Mouse (Mus musculus) NIH3T3 (cell line): ENCODE measurements around the gene Cblb.

ENCODE experiments used
- DNase-seq: peaks from one replicate; pipeline ENCODE4 v3.0.0-alpha.2; 2012; ENCODE audit warnings: low read depth

Cblb gene

DNA sequence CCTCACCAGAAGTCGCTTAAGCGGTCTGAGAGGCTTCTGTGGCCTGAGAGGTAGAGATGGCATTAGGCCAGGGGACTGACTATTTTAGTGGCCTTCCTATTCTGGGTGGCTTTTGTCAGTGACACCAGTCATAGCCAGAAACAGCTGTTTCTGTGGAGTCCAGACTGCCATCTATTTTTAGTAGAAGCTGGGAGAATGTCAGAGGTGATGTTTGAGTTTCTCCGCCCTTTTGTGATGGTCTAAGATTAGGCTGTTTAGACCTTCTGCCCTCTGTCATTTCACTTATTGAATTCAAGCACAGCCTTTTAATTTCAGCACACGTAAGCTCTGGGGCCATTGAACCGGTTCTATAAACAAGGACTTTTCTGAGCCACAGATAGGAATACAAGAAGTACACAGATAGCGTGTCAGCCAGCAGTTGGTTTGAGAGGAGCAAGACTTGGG lies 40.8 kb downstream of the Cblb start:
- DNase-seq: no peak

DNA sequence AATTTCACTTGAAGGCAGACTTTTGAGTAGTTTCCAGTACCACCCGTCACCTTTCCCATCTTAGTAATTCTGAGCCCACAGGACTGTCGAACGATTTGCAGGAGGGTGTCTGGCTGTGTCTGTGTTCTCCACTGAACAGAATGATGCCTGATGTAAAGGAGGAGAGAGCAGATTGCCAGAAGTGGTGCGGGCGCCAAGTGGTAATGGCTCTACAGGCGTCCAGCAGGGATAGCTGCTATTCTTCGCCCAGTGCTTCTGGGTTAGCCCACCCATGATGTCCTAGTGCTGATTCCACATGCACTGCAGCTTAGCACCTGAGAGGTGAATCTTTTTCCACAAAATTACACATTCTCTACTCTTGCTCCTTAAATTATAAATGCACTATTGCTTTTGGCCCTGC lies 45.6 kb downstream of the Cblb start:
- no peak for DNase-seq

GRCm38 (mm10) chr16:52077901-52078300 lies 46.9 kb downstream of the Cblb start:
- DNase-seq: no peak

DNA sequence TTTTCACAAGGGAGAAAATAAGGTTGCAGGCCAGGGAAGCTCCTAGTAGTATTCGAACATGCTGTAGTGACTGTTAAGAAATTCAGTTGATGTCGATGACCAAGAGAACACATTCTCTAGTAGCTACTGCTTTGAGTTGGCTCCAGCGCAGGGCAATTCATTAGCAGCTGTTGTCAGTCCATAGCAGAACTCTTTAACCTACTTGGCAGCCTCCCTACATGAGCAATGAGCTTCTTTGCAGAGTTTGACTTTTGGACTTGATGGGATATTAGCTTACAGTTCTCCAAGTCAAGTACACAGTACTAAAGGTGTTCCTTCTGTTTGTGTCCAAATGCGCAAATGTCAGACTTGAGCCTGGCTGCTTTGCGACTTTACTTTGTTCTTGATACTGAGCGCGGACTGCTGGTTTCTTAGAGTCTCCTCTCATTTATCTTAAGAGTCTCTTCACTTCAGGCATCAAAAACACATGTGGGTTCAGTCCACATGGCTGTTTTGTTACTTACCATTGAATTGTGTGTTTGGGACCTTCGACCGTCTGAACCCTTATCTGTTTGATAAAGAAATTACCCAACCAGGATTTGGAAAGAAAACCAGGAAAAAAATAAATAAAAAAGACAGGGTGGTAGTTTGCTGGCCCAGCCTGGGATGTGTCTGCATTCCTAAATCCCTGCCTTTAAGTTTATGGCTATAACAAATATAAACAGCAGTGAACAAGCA lies 47.9 kb downstream of the Cblb start:
- DNase-seq: peak; percentile 69

- DNase-seq: no peak
These were observed 48.4 kb downstream of the Cblb start for GRCm38 (mm10) chr16:52079475-52079823.

DNA sequence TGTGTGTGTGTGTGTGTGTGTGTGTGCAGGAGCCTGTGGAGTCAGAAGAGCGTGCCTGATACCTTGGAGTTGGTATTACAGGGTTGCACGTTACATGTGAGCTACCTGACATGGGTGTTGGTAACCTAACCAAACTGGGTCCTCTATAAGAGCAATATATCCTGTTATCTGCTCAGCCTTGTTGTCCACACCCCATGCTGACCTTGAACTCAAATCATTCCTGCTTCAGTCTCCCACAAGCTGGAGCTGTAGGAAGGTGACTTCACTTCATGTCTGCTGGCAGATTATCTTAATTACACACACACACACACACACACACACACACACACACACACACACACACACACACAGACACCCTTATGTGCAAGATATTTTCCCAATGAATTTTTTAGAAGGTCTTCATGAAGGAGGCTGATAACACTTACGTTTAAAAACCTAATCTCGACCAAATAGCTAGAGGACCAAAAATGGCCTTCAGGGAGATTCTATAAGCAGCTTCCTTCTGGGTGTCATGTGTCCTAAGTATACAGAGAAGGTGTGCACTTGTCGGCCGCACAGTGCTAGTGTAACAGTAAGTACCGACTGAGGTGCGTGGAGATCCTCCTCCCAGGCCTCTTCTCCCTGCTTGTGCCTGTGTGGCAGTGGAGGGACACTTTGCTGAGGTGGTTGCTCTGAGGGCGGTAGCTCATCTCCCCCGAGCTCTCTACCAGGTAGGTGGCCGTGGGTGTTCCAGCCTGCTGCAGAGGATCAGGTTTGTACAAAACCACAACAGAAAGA lies 49.8 kb downstream of the Cblb start:
- DNase-seq: no peak

GRCm38 (mm10) chr16:52081756-52082155 lies 50.7 kb downstream of the Cblb start:
- no peak for DNase-seq

GRCm38 (mm10) chr16:52086793-52087450 lies 55.9 kb downstream of the Cblb start:
- no peak for DNase-seq

DNA sequence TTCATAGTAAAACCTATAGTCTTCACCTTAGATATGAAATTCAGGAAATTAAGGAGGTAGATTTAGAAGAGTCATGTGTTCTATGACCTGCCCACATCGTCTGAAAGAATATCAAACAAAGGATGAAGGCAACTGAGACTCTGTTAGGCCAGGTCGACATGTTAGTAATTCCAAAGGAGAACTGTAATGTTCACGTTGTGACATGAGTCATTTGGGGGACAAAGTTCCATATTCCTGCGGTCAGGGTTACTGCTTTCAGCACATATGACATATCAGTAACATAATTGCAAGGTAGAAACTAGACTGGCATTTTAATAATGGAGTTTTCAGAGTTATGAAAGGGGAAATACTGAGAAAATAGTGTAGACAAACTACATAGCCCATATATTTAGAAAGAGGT lies 58.3 kb downstream of the Cblb start:
- DNase-seq: no peak

- DNase-seq: no peak
These were observed 59.9 kb downstream of the Cblb start for GRCm38 (mm10) chr16:52090899-52091298.

- no peak for DNase-seq
These were observed 62.6 kb downstream of the Cblb start for GRCm38 (mm10) chr16:52093325-52094253.

GRCm38 (mm10) chr16:52094735-52095459 lies 63.9 kb downstream of the Cblb start:
- peak; percentile 26 for DNase-seq

DNA sequence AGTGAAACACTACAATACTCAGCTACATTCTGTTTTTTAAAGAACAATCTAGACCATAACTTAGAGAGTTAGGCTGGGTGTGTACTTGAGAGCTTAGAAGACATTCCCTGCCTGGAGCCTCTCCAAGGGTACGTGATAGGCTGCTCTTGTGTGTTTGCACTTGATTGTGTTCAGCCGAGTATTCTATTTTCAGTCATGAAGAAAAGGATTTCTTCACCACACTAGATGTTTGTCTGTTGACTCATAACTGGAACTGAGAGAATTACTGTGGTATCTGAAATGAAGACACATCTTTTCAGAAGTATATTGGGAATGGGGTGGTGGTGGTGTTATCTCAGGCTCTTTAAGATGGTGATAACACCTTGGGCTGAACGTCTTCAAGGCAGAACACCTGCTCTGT lies 64.6 kb downstream of the Cblb start:
- DNase-seq: peak; percentile 86

DNA sequence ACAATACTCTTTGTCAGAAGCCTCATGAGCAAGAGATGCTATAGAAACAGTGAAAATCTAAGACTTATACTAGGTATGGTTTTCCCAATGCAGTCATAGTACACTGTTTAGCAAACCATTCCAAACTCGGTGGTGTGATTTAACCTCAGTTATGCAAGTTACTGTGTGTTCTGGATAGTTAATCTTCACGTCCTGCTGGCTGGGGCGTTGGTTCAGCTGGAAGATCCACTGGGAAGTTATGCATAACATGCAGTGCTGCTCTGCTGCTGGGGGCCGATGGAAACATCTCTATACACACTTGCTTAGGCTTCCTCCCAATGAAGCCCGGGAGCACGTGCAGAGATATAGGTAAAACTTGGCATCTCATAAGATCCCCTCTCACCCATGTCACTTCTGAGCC lies 69.4 kb downstream of the Cblb start:
- DNase-seq: no peak

GRCm38 (mm10) chr16:52104608-52105007 lies 73.6 kb downstream of the Cblb start:
- DNase-seq: no peak

GRCm38 (mm10) chr16:52107836-52108235 lies 76.8 kb downstream of the Cblb start:
- no peak for DNase-seq

DNA sequence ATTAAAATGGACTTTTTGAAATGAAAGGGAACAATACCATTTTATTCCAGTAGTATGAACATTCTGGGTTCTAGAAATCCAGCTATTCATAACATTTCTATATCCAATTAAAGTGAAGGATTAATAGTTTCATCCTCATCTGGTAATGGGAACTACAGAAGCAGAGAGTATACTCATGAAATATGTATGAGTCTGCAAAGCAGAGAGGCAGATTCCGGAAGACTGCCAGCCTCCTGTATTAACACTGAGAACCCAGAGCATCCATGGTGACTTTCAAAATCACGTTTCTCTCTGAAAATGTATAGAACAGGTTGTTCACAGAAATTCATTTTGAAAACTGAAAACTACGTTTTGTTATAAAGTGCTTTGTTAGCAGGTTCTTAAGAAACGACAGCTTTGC lies 83.4 kb downstream of the Cblb start:
- DNase-seq: no peak

DNA sequence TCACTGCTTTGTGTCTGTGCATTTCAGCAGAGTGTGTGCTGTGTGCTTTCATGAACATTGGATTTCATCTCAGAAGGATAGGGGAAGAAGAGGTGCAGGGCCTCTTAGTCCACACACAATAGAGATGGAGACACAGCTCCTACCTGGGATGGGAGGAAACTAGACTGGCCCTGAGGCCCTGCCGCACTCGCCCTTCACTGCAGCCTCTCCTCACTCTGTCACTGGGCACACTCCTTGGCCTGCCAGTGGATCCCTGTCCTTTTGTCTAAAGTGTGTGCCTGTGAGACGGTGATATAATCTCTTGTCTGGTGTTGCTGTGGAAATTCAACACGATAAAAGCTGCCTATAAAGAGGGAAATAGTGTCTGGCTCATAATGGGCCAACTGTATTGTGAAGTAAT lies 88.0 kb downstream of the Cblb start:
- no peak for DNase-seq

GRCm38 (mm10) chr16:52124974-52125373 lies 93.9 kb downstream of the Cblb start:
- no peak for DNase-seq

- no peak for DNase-seq
These were observed 94.9 kb downstream of the Cblb start for GRCm38 (mm10) chr16:52125896-52126295.

DNA sequence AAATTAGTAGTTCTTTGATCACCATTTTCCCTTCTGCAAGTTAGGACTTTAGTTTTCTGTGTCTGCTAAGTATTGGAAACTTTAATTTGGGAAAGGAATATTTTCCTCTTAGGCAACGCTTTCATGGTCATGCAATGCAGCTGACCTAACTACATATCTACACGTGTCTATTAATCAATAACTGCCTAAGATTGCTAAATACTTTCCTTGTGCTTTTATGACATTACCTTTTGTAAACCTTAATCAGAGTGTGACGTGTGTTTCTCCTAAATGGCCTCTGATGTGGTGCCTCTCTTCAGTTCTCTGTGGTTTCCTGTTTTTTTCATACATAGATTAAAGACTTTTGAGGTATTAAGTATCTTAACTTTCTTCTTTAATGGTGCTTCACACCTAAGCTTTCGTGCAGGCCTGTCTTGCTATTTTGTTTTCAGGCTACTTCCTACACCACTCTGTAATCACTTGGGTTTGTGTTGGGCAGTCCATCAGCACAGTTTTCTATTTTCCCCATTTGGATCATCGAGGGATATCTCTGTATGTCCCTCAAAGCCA lies 98.4 kb downstream of the Cblb start:
- no peak for DNase-seq
